Mouse (Mus musculus) gastrocnemius, adult 8-10 months (tissue): Measurements from ENCODE around the gene Ints1. TPM values are rescaled to one million over a fixed set of nuclear protein-coding genes. Genes with fewer than 3 reads are reported as not detected.

Source experiments
- DNase-seq, 2 experiments: peaks; one replicate each; pipeline ENCODE4 v3.0.0; 2022; ENCODE audit warnings: low spot score in 2 of 2
- total RNA-seq, 4 experiments: library from RNA; stranded (reverse); gene quantifications; 2 replicates each; pipeline ENCODE4 v1.2.4; 2022

Ints1 gene
- total RNA-seq = 10 to 100 TPM; 29.3 to 37.0 (median 32.3) TPM

GRCm38 (mm10) chr5:139775216-139775926 is at the start of gene Ints1:
Gene Ints1, minus strand, starts transcription at chr5:139775674.
- peak; percentile 94 for DNase-seq

- DNase-seq = no peak
Measured at GRCm38 (mm10) chr5:139824531-139824930, 49.1 kb upstream of the Ints1 start.

GRCm38 (mm10) chr5:139821466-139822459 is 46.3 kb upstream of the Ints1 start:
- DNase-seq = no peak

DNA sequence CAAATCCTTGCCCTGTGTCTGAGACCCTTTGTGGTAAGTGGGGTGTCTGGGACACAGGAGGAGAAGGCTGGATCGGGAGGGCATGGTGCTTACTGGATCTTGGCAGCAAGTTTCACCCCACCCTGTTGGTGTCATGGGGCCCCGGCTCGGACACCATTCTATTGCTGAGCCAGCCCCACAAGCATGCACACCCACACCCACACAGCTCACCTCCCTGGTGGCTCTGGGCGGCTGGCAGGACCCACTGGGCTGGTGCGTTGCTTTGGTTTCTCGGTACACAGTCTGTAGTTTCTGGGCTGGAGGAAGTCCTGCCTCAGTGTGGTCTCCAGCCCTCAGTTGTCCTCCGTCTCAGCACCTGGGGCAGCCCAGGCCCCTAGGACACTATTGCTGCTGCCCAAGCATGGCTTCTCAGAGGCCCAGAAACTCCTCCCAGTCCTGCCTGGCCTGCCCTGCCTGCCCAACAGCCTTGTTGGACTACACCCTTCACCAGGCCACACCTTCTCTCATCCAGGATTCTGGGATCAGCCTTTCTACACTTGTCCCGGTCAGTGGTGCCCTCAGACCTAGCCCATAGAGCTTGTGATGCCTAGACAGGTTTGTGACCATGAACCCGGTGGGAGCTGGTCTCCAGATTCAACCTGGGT is 44.2 kb upstream of the Ints1 start, which contains the start of gene Tmem184a:
TSS of gene Tmem184a (minus strand) at position 380 of the 644 bp plus-strand sequence.
- DNase-seq = no peak

GRCm38 (mm10) chr5:139818801-139819200 is 43.3 kb upstream of the Ints1 start:
- DNase-seq = no peak

DNA sequence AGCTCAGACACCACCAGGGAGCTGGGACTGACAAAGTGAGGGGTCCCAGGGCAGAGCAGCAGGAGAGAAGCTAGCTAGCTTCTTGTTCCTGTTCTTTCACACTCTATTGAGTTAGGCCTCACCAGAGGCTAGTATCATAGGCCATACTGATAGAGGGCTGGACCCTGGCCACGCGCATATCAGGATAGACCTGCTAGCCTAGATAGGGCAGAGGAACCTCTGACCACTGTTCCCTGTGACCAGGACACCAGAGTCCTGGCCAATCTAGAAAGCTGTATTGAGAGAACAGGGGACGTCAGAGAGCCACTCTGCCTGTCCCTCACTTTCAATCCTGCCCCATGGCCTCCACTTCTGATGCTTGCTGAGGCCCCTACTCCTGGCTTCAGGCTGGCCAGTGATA is 42.6 kb upstream of the Ints1 start:
- no peak for DNase-seq

- DNase-seq = no peak
Measured at GRCm38 (mm10) chr5:139817292-139817691, 41.8 kb upstream of the Ints1 start.

GRCm38 (mm10) chr5:139816445-139816844 is 41.0 kb upstream of the Ints1 start:
- no peak for DNase-seq

GRCm38 (mm10) chr5:139815964-139816363 is 40.5 kb upstream of the Ints1 start:
- no peak for DNase-seq

GRCm38 (mm10) chr5:139813963-139814381 is 38.5 kb upstream of the Ints1 start:
- no peak for DNase-seq

DNA sequence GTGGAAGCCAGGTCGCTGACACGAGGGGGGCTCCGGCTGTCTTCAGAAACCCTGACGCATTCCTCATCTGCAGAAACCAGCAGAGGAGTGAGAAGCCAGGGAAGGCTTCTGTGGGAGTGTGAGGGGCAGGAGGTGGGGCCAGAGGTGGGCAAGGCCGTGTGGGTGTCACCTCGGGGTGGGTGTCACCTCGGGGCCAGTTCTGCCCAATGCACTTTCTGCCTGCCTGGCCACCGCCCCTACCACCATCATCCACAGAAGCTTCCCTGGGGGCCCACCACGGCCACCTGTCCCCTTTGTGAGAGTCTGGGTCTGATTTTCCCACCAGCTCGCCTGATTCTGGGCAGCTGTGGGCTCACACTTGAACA is 37.6 kb upstream of the Ints1 start:
- no peak for DNase-seq

- DNase-seq = no peak
Measured at GRCm38 (mm10) chr5:139812398-139813125, 37.1 kb upstream of the Ints1 start.

GRCm38 (mm10) chr5:139811677-139812397 is 36.4 kb upstream of the Ints1 start:
- no peak for DNase-seq

DNA sequence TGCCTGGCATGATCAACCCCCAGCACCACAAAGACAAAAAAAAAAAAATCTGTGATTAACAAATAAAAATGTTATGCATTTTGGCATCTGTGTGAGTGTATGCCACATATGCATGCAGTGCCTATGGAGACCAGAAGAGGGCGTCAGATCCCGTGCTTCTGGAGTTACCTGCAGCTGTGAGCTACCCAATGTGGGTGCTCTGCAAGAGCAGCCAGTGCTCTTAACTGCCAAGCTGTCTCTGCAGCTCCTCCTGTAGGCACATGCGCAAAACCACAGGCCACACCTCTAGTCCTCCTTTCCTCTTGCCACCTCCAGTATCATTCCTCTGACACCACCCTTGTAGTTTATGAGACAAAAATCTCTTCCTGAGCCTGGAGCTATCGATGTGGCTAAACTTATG is 33.9 kb upstream of the Ints1 start:
- DNase-seq = no peak

- DNase-seq = no peak
Measured at GRCm38 (mm10) chr5:139805924-139806323, 30.4 kb upstream of the Ints1 start.

DNA sequence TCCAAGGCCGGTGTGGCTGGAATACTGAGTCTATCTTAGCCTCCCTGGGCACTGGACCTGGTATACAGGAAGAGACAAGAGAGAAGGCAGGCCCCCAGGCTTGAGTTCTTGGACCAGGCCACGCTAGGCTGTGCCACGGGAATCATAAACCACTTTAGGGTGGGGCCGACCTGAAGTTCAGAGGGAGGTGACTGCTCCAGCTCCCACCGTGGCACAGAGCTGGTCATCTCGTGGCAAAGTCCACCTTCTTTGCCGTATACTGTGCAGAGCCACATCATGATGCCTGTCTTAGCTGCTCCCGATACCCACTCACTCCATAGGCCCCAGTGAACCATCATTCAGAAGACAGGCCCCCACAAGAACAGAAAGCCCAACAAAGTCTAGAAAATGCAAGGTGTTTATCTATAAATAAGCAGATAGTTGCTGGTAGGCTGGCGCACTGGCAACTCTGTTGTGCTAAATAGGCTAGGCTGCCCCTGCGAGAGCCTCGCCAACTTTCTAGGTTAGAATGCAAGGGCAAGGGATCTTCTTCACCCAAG is 29.2 kb upstream of the Ints1 start:
- no peak for DNase-seq

DNA sequence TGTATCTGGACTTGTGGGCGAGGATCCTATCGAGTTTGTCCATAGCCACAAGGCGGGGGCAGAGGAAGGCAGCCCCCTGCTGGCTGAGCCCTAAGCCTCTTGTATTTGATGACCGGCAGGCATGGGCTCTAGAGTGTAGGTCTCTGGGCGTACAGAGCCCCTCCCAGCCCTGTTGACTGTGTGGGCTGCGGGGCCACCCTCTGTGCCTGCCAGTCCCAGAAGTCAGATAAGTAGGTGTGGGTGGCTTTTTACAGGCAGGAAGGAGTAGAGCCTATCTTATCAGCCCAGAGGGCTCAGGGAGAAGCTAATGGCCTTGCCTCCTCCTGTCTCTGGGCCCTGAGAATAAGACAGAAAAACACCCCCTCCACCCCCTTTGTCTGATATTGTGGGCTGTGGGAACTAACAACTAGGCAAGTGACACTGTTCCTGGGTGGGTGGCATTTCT is 28.7 kb upstream of the Ints1 start:
- DNase-seq = no peak

DNA sequence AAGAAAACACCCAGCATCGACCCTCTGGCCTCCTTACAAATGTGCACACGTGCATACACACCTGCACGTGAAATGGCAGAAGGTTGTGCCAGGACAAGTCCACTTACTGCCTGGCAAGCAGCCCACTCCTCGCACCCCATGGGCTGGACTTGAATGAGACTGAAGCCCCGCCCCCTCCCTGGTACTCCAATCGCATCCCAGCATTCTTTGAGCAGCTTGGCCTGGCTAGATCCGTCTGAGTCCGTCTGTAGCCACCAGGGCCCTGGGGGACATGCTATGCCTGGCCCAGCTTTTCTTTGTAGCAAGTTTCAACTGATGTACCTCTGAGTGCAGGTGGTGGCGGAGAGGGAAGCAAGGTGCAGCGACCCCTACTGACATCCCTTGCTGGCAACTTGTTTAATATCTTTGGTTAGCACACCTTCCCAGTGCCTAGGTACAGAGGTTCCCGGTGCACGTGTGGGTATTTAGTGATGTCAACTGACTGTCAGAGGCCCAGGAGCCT is 28.2 kb upstream of the Ints1 start:
- DNase-seq = no peak

DNA sequence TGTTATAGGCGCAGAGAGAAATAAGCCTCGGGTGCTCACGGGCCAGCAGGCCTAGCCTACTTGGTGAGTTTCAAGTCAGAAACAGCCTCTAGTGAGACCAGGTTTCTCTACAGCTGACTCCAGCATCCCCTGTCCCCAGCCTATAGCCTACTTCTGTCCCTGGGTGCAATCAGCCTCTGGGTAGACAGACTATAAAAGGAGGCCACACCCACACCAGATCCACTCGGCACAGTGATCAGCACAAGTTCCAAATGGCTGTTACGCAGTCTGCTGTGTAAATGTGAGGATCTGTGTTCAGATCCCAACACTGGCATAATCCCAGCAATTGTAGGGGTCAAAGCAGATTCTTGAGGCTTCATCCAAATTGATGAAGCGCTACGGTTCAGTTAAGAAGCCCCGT is 27.7 kb upstream of the Ints1 start:
- DNase-seq = no peak

- no peak for DNase-seq
Measured at GRCm38 (mm10) chr5:139801880-139802279, 26.4 kb upstream of the Ints1 start.
